Mouse (Mus musculus) erythroblast, embryonic 14.5 days (primary cell): Measurements from ENCODE around the gene Shc2. TPM values are rescaled to one million over a fixed set of nuclear protein-coding genes. Genes with fewer than 3 reads are reported as not detected.

ENCODE experiments used
- H3K27me3 ChIP-seq: 2 replicates; pipeline ENCODE4 v1.6.1; 2012; ENCODE audit warnings: inconsistent platforms; ENCODE audit not compliant: control insufficient read depth
- H3K36me3 ChIP-seq: 2 replicates; pipeline ENCODE4 v1.6.1; 2012; ENCODE audit warnings: mild to moderate bottlenecking, inconsistent platforms; ENCODE audit not compliant: control insufficient read depth
- H3K4me1 ChIP-seq: 2 replicates; pipeline ENCODE4 v1.6.1; 2012; ENCODE audit warnings: inconsistent platforms; ENCODE audit not compliant: control insufficient read depth
- H3K4me3 ChIP-seq: replicated peaks from 2 replicates; pipeline ENCODE3; 2012; ENCODE audit warnings: moderate library complexity, mild to moderate bottlenecking, inconsistent platforms
- H3K9me3 ChIP-seq: 2 replicates; pipeline ENCODE4 v1.6.1; 2012; ENCODE audit warnings: low read length, inconsistent platforms, mixed read lengths; ENCODE audit not compliant: control insufficient read depth
- GATA1 ChIP-seq: IDR thresholded peaks from 2 replicates; pipeline ENCODE4 v1.6.1; 2012; ENCODE audit warnings: low read length, inconsistent platforms, mixed read lengths
- TAL1 ChIP-seq: IDR thresholded peaks from 3 replicates; pipeline ENCODE4 v1.6.1; 2012; ENCODE audit warnings: low read length, inconsistent platforms, mixed read lengths
- polyA plus RNA-seq: library from polyadenylated mRNA; stranded (reverse); fragments of >175 nt; gene quantifications from 2 replicates; pipeline ENCODE4 v1.2.3, GENCODE M21; 2012

Shc2 gene
- polyA plus RNA-seq, 1 experiment, result not detected

- H3K27me3 ChIP-seq, result 0 out of 2 replicates have a peak, but pooled peaks cover 2% of the 10 kb centered on the region
- no peak for TF ChIP-seq TAL1
- TF ChIP-seq GATA1, result no peak
These were observed 59.4 kb downstream of the Shc2 start for GRCm38 (mm10) chr10:79578276-79578675.

DNA sequence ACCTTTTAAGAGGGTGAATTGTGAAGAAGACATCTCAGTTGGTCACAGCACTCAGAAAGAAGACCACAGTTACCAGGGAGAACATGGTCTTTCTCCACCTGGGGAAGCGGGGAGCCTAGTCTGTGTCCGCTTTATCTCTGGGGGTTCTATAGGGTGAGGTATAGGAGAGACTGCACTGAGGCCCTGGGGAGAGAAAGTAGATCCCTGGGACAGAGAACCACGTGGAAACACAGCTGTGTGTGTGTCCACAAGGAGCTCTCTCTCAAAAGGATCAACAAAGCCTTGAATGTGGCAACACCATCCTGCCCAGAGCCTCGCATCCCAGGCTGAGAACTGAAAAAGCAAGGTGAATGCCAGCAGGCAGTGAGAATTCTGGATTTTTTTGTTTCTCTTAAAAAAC is 60.3 kb downstream of the Shc2 start:
- Histone ChIP-seq H3K4me1 (no peaks in the 10 kb centered on the region), H3K36me3 (no peaks in the 10 kb centered on the region), H3K27me3 (0 out of 2 replicates have a peak, but pooled peaks cover 2% of the 10 kb centered on the region), H3K4me3 (no peak overlapping the region), H3K9me3 (no peaks in the 10 kb centered on the region; the same call in 1 of the 2 replicates)
- TF ChIP-seq TAL1, result no peak
- no peak for TF ChIP-seq GATA1

More at GRCm38 (mm10) chr10:79578276-79578675, 59.4 kb downstream of the Shc2 start:
- Histone ChIP-seq H3K4me3 (no peak overlapping the region), H3K36me3 (no peaks in the 10 kb centered on the region), H3K9me3 (no peaks in the 10 kb centered on the region; the same call in 1 of the 2 replicates), H3K4me1 (no peaks in the 10 kb centered on the region)

DNA sequence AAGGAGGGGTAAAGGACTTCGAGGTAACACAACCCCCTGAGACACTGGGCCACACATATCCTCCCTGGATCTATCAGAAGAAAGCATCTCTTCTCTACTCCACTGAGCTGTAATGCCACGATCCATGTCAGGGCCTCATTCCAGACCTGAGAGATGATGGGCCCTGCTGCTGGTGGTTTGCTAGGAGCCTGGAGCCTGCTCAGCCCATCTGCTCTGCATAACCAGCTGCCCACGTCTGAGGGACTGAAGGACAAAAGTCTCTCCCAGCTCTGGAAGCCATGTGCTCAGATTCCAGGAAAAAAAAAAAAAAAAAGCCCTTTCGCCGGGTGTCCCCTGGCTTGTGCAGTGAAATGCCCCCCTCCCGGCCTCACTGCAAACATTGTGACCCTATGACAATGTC is 62.0 kb downstream of the Shc2 start:
- Histone ChIP-seq H3K4me3 (no peak overlapping the region), H3K4me1 (no peaks in the 10 kb centered on the region), H3K36me3 (no peaks in the 10 kb centered on the region), H3K9me3 (no peaks in the 10 kb centered on the region), H3K27me3 (0 out of 2 replicates have a peak, but pooled peaks cover 2% of the 10 kb centered on the region)
- TF ChIP-seq TAL1 (no peak), GATA1 (no peak)

GRCm38 (mm10) chr10:79574796-79575195 is 62.9 kb downstream of the Shc2 start:
- Histone ChIP-seq H3K4me1 (no peaks in the 10 kb centered on the region), H3K9me3 (no peaks in the 10 kb centered on the region)
- TF ChIP-seq GATA1 (no peak), TAL1 (no peak)

DNA sequence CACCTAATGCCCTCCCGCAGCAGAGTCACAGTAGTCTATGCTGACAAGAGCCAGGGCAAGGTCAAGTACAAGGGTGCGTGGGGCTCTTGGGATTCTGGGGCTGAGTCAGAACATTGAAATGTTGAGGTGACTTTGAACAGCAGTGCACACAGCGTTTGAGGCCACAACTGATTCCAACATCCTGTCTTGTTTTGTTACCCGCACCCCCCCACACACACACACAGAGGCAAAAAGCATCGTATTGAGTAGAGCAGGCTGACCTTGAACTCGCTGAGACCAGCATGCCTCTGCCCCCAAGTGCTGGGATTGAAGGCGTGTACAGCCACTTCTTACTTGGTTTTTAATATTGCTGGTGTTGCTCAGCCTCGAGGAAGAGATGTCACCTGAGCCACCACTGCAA is 63.4 kb downstream of the Shc2 start:
- TF ChIP-seq GATA1, result no peak
- TF ChIP-seq TAL1, result no peak
- no peaks in the 10 kb centered on the region for H3K36me3 ChIP-seq
- H3K9me3 ChIP-seq, result no peaks in the 10 kb centered on the region
- H3K27me3 ChIP-seq, result no peaks in the 10 kb centered on the region
- no peak overlapping the region for H3K4me3 ChIP-seq
- no peaks in the 10 kb centered on the region for H3K4me1 ChIP-seq

More at GRCm38 (mm10) chr10:79574796-79575195, 62.9 kb downstream of the Shc2 start:
- H3K36me3 ChIP-seq, result no peaks in the 10 kb centered on the region
- H3K27me3 ChIP-seq, result 0 out of 2 replicates have a peak, but pooled peaks cover 2% of the 10 kb centered on the region
- H3K4me3 ChIP-seq, result no peak overlapping the region

DNA sequence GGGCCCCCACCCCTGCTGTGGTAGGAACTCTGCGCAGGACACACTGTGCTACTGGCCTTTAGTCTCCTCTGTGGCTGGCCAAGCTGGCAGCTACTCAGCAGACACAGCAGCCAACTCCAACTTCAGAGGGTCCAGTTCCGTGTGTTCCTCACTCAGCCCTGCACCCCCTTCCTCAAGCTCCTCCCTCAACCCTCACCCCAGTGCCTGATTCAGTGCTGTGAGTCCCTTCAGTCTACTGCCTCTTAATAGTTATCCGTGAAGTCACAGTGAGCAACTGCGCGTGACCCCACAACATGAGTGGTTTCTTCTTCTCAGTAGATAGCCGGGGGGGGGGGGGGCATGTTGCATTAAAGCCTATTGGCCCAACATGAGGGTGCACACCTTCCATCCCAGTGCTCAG is 64.1 kb downstream of the Shc2 start:
- Histone ChIP-seq H3K4me1 (no peaks in the 10 kb centered on the region), H3K4me3 (no peak overlapping the region), H3K9me3 (no peaks in the 10 kb centered on the region), H3K36me3 (no peaks in the 10 kb centered on the region), H3K27me3 (no peaks in the 10 kb centered on the region)
- TF ChIP-seq TAL1, result no peak
- no peak for TF ChIP-seq GATA1

- TF ChIP-seq GATA1 (no peak), TAL1 (no peak)
- H3K9me3 ChIP-seq, result no peaks in the 10 kb centered on the region
- H3K36me3 ChIP-seq, result no peaks in the 10 kb centered on the region
- H3K4me1 ChIP-seq, result no peaks in the 10 kb centered on the region
- H3K4me3 ChIP-seq, result no peak overlapping the region
- no peaks in the 10 kb centered on the region for H3K27me3 ChIP-seq
These were observed 66.4 kb downstream of the Shc2 start for GRCm38 (mm10) chr10:79571314-79571713.

- Histone ChIP-seq H3K9me3 (no peaks in the 10 kb centered on the region), H3K4me3 (no peak overlapping the region), H3K36me3 (no peaks in the 10 kb centered on the region), H3K4me1 (no peaks in the 10 kb centered on the region), H3K27me3 (no peaks in the 10 kb centered on the region)
- TF ChIP-seq TAL1 (no peak), GATA1 (no peak)
These were observed 67.8 kb downstream of the Shc2 start for GRCm38 (mm10) chr10:79569921-79570320.

Other genes starting within 250 kb of the Shc2 start
- gene Vmn2r83, start 169.2 kb downstream of the Shc2 start, polyA plus RNA-seq, result not detected in 2 replicates
- 0.05 and 0.10 TPM in 2 replicates for gene Plpp2, start 104.1 kb downstream of the Shc2 start, polyA plus RNA-seq
- 1.7 TPM in 2 replicates for gene Mier2, start 82.7 kb downstream of the Shc2 start, polyA plus RNA-seq
- gene Theg, start 50.6 kb downstream of the Shc2 start, polyA plus RNA-seq, result not detected in 2 replicates
- gene C2cd4c, start 23.9 kb downstream of the Shc2 start, polyA plus RNA-seq, result not detected in 2 replicates
- gene Odf3l2, start 7.8 kb upstream of the Shc2 start, polyA plus RNA-seq, result not detected in 2 replicates
- 0.03 TPM in 1 of 2 replicates, not detected in the other for gene Madcam1, start 26.6 kb upstream of the Shc2 start, polyA plus RNA-seq
- 15.5 and 17.8 TPM in 2 replicates for gene Tpgs1, start 31.5 kb upstream of the Shc2 start, polyA plus RNA-seq
- 65.0 and 72.0 TPM in 2 replicates for gene Cdc34, start 44.3 kb upstream of the Shc2 start, polyA plus RNA-seq
- gene Gzmm, start 51.1 kb upstream of the Shc2 start, polyA plus RNA-seq, result 0.08 and 0.09 TPM in 2 replicates
- gene Bsg, start 66.6 kb upstream of the Shc2 start, polyA plus RNA-seq, result 836 and 840 TPM in 2 replicates
- 0.08 and 0.15 TPM in 2 replicates for gene Hcn2, start 78.7 kb upstream of the Shc2 start, polyA plus RNA-seq
- gene Polrmt, start 108.7 kb upstream of the Shc2 start, polyA plus RNA-seq, result 2.1 and 2.5 TPM in 2 replicates
- not detected in 2 replicates for gene Fgf22, start 117.2 kb upstream of the Shc2 start, polyA plus RNA-seq
- gene Rnf126, start 129.0 kb upstream of the Shc2 start, polyA plus RNA-seq, result 35.3 and 45.1 TPM in 2 replicates
- gene Fstl3, start 139.4 kb upstream of the Shc2 start, polyA plus RNA-seq, result 0.02 and 0.04 TPM in 2 replicates
- 0.02 TPM in 1 of 2 replicates, not detected in the other for gene Prss57, start 153.0 kb upstream of the Shc2 start, polyA plus RNA-seq
- gene Palm, start 155.7 kb upstream of the Shc2 start, polyA plus RNA-seq, result 0.34 and 0.52 TPM in 2 replicates
- not detected in 2 replicates for gene Misp, start 183.1 kb upstream of the Shc2 start, polyA plus RNA-seq
- gene Ptbp1, start 216.5 kb upstream of the Shc2 start, polyA plus RNA-seq, result 46.1 and 67.9 TPM in 2 replicates
- 3.5 TPM in 2 replicates for gene Prtn3, start 236.6 kb upstream of the Shc2 start, polyA plus RNA-seq
- gene Plppr3, start 236.7 kb upstream of the Shc2 start, polyA plus RNA-seq, result 0.06 and 0.11 TPM in 2 replicates
- 1.5 and 1.8 TPM in 2 replicates for gene Elane, start 248.3 kb upstream of the Shc2 start, polyA plus RNA-seq